Mouse (Mus musculus) heart, embryonic 16.5 days (tissue): ENCODE data around the gene Eif4a3. TPM values are rescaled to one million over a fixed set of nuclear protein-coding genes. Genes with fewer than 3 reads are reported as not detected.

Experiments used
- polyA plus RNA-seq: library from polyadenylated mRNA; unstranded; fragments of >200 nt; fragmentation: Nextera tagmentation; extraction: Ambion mirVana; gene quantifications from 2 replicates; pipeline ENCODE4 v1.2.1, GENCODE M21; 2015

The Eif4a3 gene
- polyA plus RNA-seq, 1 experiment from 2014 or later, result 248 TPM

Other genes with a start within 250 kb of the Eif4a3 start
- 11.5 and 12.6 TPM in 2 replicates for gene Cbx4, start 213.9 kb downstream of the Eif4a3 start, polyA plus RNA-seq
- 15.6 and 19.1 TPM in 2 replicates for gene Tbc1d16, start 71.6 kb downstream of the Eif4a3 start, polyA plus RNA-seq
- 2.9 and 3.1 TPM in 2 replicates for gene Ccdc40, start 71.5 kb downstream of the Eif4a3 start, polyA plus RNA-seq
- gene Gaa, start 32.2 kb downstream of the Eif4a3 start, polyA plus RNA-seq, result 92.3 and 95.9 TPM in 2 replicates
- 0.20 and 0.35 TPM in 2 replicates for gene Card14, start 7.7 kb upstream of the Eif4a3 start, polyA plus RNA-seq
- 4.7 and 6.1 TPM in 2 replicates for gene Sgsh, start 55.4 kb upstream of the Eif4a3 start, polyA plus RNA-seq
- gene Slc26a11, start 55.5 kb upstream of the Eif4a3 start, polyA plus RNA-seq, result 10.2 TPM in 2 replicates
- gene Rnf213, start 93.0 kb upstream of the Eif4a3 start, polyA plus RNA-seq, result 6.7 and 7.6 TPM in 2 replicates
- 9.6 and 11.1 TPM in 2 replicates for gene Endov, start 191.3 kb upstream of the Eif4a3 start, polyA plus RNA-seq
- gene Nptx1, start 247.7 kb upstream of the Eif4a3 start, polyA plus RNA-seq, result 0.69 and 0.74 TPM in 2 replicates